Mouse (Mus musculus): ENCODE data around the gene Stmn1. TPM values are rescaled to one million over a fixed set of nuclear protein-coding genes. Genes with fewer than 3 reads are reported as not detected.
"Not testable (repeated sequence)": the region's sequence is repeated elsewhere in the genome, so short reads cannot be mapped to it uniquely, and the experiment has no call there.

Gene Stmn1
- polyA plus RNA-seq, 1 experiment from 2014 or later: 991 TPM

DNA sequence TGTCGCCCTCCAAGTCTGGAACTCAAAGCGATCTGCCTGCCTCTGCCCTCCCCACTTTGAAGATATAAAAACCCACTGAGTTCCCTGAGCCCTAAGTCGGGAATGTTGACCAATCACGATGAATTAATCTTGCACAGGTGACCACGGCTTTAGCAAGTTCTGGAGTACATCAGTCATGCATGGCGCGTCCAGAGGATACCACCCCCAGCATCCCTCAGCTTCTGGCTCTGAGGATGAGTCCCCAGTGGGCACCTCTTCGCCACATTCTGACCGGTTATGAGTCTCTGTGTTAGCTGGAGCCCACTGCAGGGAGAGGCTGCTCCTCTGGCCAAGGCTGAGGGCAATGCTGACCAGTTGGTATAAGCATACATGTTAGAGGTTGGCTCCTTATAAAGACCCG lies 16.1 kb downstream of the Stmn1 start:
- no peaks in the 10 kb centered on the region for H3K27me3 ChIP-seq (ENCODE audit: control insufficient read depth, insufficient read depth, low read length)
- no peaks in the 10 kb centered on the region for H3K4me1 ChIP-seq (ENCODE audit: control insufficient read depth, insufficient read depth, low read length)
- no peak overlapping the region for H3K4me3 ChIP-seq (ENCODE audit: low read depth, low read length)
- no peak for ATAC-seq (replicated peaks; ENCODE audit: insufficient number of reproducible peaks, low FRiP score, low TSS enrichment)
- 76% methylated on average over 10 of the region's 10 CpGs for WGBS (ENCODE audit: insufficient replicate concordance)
- H3K36me3 ChIP-seq (ENCODE audit: control insufficient read depth, insufficient read depth, low read length): no peaks in the 10 kb centered on the region
- H3K9ac ChIP-seq (ENCODE audit: low read depth, low read length): no peak overlapping the region
- no peak overlapping the region for H3K27ac ChIP-seq (ENCODE audit: low read depth, low read length)
- H3K9me3 ChIP-seq (replicated peaks; ENCODE audit: control insufficient read depth, low read length): no peaks in the 10 kb centered on the region
- no peak overlapping the region for H3K4me2 ChIP-seq

DNA sequence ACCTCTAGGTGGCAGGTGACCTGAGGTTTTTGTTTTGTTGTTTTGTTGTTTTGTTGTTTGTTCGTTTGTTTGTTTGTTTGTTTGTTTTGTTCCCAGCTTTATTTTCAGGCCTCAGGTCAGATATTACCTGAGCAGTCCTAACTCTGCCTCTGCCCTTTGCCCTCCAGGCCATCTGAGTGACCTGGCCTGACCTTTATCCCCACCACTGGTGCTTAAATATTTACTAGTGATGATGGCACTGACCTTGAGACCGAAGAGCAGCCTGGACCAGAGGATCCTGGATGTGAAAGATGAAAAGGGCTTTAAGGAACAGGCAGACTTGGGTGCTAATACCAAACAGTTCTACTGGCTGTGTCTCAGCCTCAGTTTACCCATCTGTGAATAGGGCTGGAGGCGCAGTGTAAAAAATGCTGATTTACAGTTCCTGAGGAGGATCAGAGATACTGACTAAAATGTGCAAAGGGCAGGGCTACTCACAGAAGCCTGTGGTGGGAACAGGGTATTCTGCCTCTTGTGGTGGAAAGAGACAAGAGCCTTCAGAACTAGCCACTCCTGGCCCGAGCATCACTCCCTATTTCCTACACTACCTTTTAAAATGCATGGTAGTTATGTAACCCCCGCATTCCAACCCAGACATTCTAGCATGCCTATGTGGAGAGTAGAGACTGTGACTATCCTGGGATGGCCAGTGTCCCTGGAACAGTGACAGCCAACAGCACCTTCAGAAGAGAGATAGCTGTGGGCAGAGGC lies 17.2 kb downstream of the Stmn1 start:
- H3K27me3 ChIP-seq (ENCODE audit: control insufficient read depth, insufficient read depth, low read length): no peaks in the 10 kb centered on the region
- H3K9ac ChIP-seq (ENCODE audit: low read depth, low read length): no peak overlapping the region
- no peaks in the 10 kb centered on the region for H3K9me3 ChIP-seq (replicated peaks; ENCODE audit: control insufficient read depth, low read length)
- no peaks in the 10 kb centered on the region for H3K36me3 ChIP-seq (ENCODE audit: control insufficient read depth, insufficient read depth, low read length)
- WGBS (ENCODE audit: insufficient replicate concordance): 82% methylated on average over 5 of the region's 5 CpGs
- no peak overlapping the region for H3K4me2 ChIP-seq
- no peak overlapping the region for H3K27ac ChIP-seq (ENCODE audit: low read depth, low read length)
- no peak for ATAC-seq (replicated peaks; ENCODE audit: insufficient number of reproducible peaks, low FRiP score, low TSS enrichment)
- H3K4me1 ChIP-seq (ENCODE audit: control insufficient read depth, insufficient read depth, low read length): no peaks in the 10 kb centered on the region
- no peak overlapping the region for H3K4me3 ChIP-seq (ENCODE audit: low read depth, low read length)

DNA sequence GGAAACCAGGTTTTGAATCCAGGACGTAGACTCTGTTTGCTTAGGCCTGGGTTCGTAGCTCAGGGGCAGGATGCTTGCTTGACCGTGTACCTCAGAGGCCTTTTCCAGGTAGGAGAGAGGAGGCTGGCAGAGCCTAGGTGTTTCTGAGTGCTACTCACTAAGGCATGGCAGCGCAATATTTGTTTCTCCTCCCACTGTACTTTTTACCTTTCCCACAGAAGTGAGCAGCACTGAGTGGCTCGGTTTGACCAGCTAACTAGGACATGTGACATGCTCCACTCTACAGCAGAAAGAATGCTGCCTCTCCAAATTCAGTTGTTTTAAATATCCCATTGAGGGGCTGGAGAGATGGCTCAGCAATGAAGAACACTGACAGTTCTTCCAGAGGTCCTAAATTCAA lies 20.1 kb downstream of the Stmn1 start:
- no peaks in the 10 kb centered on the region for H3K9me3 ChIP-seq (replicated peaks; ENCODE audit: control insufficient read depth, low read length)
- H3K9ac ChIP-seq (ENCODE audit: low read depth, low read length): no peak overlapping the region
- no peaks in the 10 kb centered on the region for H3K27me3 ChIP-seq (ENCODE audit: control insufficient read depth, insufficient read depth, low read length)
- H3K27ac ChIP-seq (ENCODE audit: low read depth, low read length): no peak overlapping the region
- no peak overlapping the region for H3K4me2 ChIP-seq
- no peak overlapping the region for H3K4me3 ChIP-seq (ENCODE audit: low read depth, low read length)
- no peaks in the 10 kb centered on the region for H3K36me3 ChIP-seq (ENCODE audit: control insufficient read depth, insufficient read depth, low read length)
- ATAC-seq (replicated peaks; ENCODE audit: insufficient number of reproducible peaks, low FRiP score, low TSS enrichment): no peak
- H3K4me1 ChIP-seq (ENCODE audit: control insufficient read depth, insufficient read depth, low read length): no peaks in the 10 kb centered on the region
- 87% methylated on average over 5 of the region's 5 CpGs for WGBS (ENCODE audit: insufficient replicate concordance)

DNA sequence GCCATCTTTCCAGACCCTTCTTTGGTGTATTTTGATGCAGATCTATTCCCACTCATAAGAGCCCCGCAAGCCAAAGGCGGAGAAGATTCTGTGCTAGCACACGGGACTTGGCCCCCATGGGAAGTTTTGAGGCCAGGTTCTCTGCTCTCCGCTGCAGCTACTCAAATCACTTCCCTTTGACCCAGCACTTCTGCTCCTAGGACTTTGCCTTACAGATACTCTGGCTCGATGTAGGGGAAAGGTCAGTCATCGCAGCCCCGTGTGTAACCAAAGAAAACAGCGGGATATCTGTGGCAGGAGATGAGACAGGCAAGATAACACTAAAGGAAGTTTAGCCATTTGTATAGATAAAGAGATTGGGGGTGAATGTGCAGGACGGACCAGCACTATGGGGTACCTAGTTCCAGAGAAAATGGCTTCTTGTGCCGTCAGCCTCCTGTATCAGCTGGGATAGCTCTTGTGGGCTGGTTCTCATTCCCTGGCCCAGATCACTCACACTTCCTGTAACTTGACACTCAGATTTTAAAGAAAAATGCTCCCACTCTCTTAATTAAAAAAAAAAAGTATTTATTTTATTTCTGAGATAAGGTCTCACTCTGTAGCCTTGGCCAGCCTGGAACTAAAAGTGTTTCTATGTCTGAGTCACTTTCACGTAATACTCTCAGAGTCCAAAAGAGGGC lies 22.0 kb downstream of the Stmn1 start:
- Histone ChIP-seq H3K27me3 (ENCODE audit: control insufficient read depth, insufficient read depth, low read length) (no peaks in the 10 kb centered on the region), H3K4me1 (ENCODE audit: control insufficient read depth, insufficient read depth, low read length) (peaks cover 8% of the 10 kb centered on the region), H3K9ac (ENCODE audit: low read depth, low read length) (no peak overlapping the region), H3K9me3 (replicated peaks; ENCODE audit: control insufficient read depth, low read length) (no peaks in the 10 kb centered on the region), H3K4me2 (no peak overlapping the region), H3K27ac (ENCODE audit: low read depth, low read length) (no peak overlapping the region), H3K36me3 (ENCODE audit: control insufficient read depth, insufficient read depth, low read length) (no peaks in the 10 kb centered on the region), H3K4me3 (ENCODE audit: low read depth, low read length) (no peak overlapping the region)
- no peak for ATAC-seq (replicated peaks; ENCODE audit: insufficient number of reproducible peaks, low FRiP score, low TSS enrichment)
- 78% methylated on average over 11 of the region's 11 CpGs for WGBS (ENCODE audit: insufficient replicate concordance)

DNA sequence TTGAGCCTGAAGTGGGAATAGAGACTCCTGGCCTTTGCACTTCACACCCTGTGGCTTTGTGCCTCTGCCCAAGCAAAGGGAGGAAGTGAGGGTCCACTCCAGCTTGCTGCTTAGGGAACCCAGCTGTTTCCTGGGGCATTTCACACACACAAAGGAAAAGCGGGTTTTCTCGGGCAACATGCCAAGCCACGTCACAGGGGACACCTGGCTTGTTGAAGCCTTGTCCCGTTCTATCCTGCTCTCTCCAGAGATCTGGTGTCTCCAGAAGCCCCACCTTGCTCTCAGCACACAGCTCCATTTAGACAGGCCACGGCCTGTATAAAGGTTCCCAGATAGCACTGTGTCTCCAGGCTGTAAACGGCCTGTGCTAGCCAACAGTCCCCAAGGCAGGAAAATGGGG lies 23.6 kb downstream of the Stmn1 start:
- Histone ChIP-seq H3K27ac (ENCODE audit: low read depth, low read length) (peak overlapping the region; percentile 12; the same call in 1 of the 2 replicates), H3K4me2 (no peak overlapping the region), H3K4me3 (ENCODE audit: low read depth, low read length) (no peak overlapping the region), H3K9ac (ENCODE audit: low read depth, low read length) (no peak overlapping the region), H3K9me3 (replicated peaks; ENCODE audit: control insufficient read depth, low read length) (no peaks in the 10 kb centered on the region), H3K27me3 (ENCODE audit: control insufficient read depth, insufficient read depth, low read length) (no peaks in the 10 kb centered on the region), H3K4me1 (ENCODE audit: control insufficient read depth, insufficient read depth, low read length) (peaks cover 24% of the 10 kb centered on the region), H3K36me3 (ENCODE audit: control insufficient read depth, insufficient read depth, low read length) (no peaks in the 10 kb centered on the region)
- ATAC-seq (replicated peaks; ENCODE audit: insufficient number of reproducible peaks, low FRiP score, low TSS enrichment): no peak
- 60% methylated on average over 6 of the region's 6 CpGs for WGBS (ENCODE audit: insufficient replicate concordance)

DNA sequence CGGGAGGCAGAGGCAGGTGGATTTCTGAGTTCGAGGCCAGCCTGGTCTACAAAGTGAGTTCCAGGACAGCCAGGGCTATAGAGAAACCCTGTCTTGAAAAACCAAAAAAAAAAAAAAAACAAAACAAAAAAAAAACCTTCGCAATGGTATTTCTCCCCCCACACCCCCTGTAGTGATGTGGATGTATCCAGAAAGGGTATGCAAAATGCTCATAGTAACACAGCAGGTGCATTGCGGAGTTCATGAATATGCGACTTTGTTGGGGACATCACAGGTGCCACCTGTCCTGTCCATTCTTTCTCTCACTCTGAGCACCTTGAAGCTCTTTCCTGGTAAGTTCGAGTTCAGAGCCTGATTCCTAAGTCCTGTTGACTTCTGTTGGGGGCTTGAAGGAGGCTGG lies 26.0 kb downstream of the Stmn1 start:
- H3K4me1 ChIP-seq (ENCODE audit: control insufficient read depth, insufficient read depth, low read length): peaks cover 41% of the 10 kb centered on the region
- whole genome bisulfite sequencing (ENCODE audit: insufficient replicate concordance): 88% methylated on average over 6 of the region's 6 CpGs
- H3K4me3 ChIP-seq (ENCODE audit: low read depth, low read length); H3K36me3 ChIP-seq (ENCODE audit: control insufficient read depth, insufficient read depth, low read length); H3K27ac ChIP-seq (ENCODE audit: low read depth, low read length); H3K9ac ChIP-seq (ENCODE audit: low read depth, low read length); H3K27me3 ChIP-seq (ENCODE audit: control insufficient read depth, insufficient read depth, low read length); ATAC-seq (replicated peaks; ENCODE audit: insufficient number of reproducible peaks, low FRiP score, low TSS enrichment); H3K9me3 ChIP-seq (replicated peaks; ENCODE audit: control insufficient read depth, low read length); H3K4me2 ChIP-seq: not testable (repeated sequence)

DNA sequence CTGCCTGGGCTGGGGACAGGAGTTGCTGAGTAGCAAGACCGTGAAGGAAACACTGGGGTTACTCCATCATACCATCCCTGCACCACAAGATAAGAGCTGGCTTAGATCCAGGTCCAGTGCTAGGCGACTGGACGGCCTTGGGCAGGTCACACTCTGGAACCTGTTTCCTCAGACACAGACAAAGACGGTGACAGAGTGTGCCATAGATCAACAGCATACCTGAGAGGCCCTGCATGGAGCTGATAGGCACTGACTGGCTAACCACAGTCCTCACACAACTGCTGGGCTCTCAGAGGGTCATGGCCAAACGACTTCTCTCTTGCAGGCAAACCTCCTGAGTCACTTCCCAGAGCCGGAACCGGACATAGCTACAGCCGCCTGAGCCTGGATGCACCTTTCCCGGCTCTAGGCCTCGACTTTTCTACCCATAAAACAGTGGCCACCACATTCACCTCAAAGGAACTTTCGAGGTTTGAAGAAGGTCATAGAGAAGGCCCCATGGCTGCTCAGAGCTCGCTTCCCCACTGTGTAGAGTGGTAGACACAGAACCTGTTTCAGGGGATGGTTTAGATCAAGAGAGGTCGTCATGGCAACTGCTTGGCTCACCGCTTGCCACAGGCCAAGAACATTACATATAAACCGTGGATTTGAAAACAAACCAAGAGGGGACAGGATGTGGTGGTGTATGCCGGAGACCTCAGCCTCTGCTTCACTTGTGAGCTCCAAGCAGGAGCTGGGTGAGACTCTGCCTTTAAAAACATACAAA lies 26.8 kb downstream of the Stmn1 start:
- Histone ChIP-seq H3K9me3 (replicated peaks; ENCODE audit: control insufficient read depth, low read length) (no peaks in the 10 kb centered on the region), H3K36me3 (ENCODE audit: control insufficient read depth, insufficient read depth, low read length) (no peaks in the 10 kb centered on the region), H3K27me3 (ENCODE audit: control insufficient read depth, insufficient read depth, low read length) (no peaks in the 10 kb centered on the region), H3K4me2 (no peak overlapping the region), H3K27ac (ENCODE audit: low read depth, low read length) (peak overlapping the region; percentile 66), H3K4me3 (ENCODE audit: low read depth, low read length) (no peak overlapping the region), H3K4me1 (ENCODE audit: control insufficient read depth, insufficient read depth, low read length) (peaks cover 41% of the 10 kb centered on the region), H3K9ac (ENCODE audit: low read depth, low read length) (0 out of 2 replicates have a peak overlapping the region, but pooled peaks have one; percentile 39)
- 0 out of 2 replicates have a peak, but pooled peaks have one; percentile 39 for ATAC-seq (replicated peaks; ENCODE audit: insufficient number of reproducible peaks, low FRiP score, low TSS enrichment)
- 50% methylated on average over 16 of the region's 16 CpGs for WGBS (ENCODE audit: insufficient replicate concordance)

DNA sequence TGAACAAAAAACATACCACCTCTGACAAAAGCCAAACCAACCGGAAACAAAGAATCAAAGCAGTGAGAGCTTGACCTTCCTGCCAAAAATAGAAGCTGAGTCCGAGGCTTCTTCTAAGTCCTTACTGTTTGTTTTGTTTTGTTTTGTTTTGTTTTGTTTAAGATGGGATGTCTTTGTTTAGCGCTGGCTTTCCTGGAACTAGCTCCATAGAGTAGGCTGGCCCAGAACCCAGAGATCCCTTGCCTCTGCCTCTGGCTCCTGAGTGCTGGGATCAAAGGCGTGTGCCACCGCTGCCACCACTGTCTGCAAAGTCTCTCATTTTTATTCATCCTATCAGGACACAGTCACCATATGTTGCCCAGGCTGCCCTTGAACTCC lies 27.4 kb downstream of the Stmn1 start:
- H3K4me1 ChIP-seq (ENCODE audit: control insufficient read depth, insufficient read depth, low read length): peaks cover 41% of the 10 kb centered on the region
- no peaks in the 10 kb centered on the region for H3K36me3 ChIP-seq (ENCODE audit: control insufficient read depth, insufficient read depth, low read length)
- no peaks in the 10 kb centered on the region for H3K27me3 ChIP-seq (ENCODE audit: control insufficient read depth, insufficient read depth, low read length)
- H3K4me3 ChIP-seq (ENCODE audit: low read depth, low read length): no peak overlapping the region
- H3K27ac ChIP-seq (ENCODE audit: low read depth, low read length): 0 out of 2 replicates have a peak overlapping the region, but pooled peaks have one; percentile 90
- H3K9me3 ChIP-seq (replicated peaks; ENCODE audit: control insufficient read depth, low read length): no peaks in the 10 kb centered on the region
- no peak for ATAC-seq (replicated peaks; ENCODE audit: insufficient number of reproducible peaks, low FRiP score, low TSS enrichment)
- H3K4me2 ChIP-seq: no peak overlapping the region
- WGBS (ENCODE audit: insufficient replicate concordance): 58% methylated on average over 5 of the region's 5 CpGs
- no peak overlapping the region for H3K9ac ChIP-seq (ENCODE audit: low read depth, low read length)

All from heart, embryonic 11.5 days (tissue).